Mouse (Mus musculus) urinary bladder, postnatal 14 days (tissue): Measurements from ENCODE around the gene Cdk18.

Experiments used
- DNase-seq: peaks from one replicate; pipeline ENCODE4 v3.0.0; 2021; ENCODE audit warnings: low spot score

Gene Cdk18

GRCm38 (mm10) chr1:132065001-132065400 lies 74.5 kb downstream of the Cdk18 start:
- no peak for DNase-seq

GRCm38 (mm10) chr1:132063096-132063495 lies 76.4 kb downstream of the Cdk18 start:
- no peak for DNase-seq
